Mouse (Mus musculus): ENCODE measurements around the gene Pla2g3.

DNA sequence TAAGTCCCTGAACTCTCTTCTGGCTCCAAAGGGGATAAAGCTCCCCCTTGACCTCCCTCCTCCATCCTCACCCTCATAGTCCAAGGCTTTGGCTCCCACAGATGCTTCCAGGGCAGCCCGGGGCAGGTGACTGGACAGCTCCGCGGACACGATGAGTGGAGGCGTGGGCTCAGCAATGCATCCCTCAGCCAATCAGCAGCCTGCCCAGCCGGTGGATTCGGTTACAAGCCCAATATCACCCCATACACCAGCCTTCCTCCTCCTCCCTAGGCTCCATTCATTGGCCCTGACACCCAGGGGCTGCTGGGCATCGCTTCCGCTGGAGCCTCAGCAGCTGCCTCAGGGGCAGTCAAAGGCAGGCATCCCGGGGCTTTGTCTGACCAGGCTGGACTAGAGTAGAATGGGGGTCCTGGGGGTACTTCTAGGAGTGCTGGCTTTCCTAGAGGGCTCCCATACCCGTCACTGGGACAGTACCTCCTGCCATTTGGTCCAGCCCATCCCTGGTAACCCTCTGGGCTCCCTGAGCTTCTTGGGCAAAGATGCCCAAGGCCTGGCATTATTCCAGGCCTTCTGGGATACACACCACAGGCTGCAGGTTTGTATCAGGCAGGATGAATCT, at the start of gene Pla2g3:
- TF ChIP-seq CTCF (IDR thresholded peaks at IDR 0.05; ENCODE audit: low read depth, low read length) (no peak), POLR2A (IDR thresholded peaks at IDR 0.05; ENCODE audit: borderline replicate concordance, low read depth, low read length) (no peak)

Measured in bone marrow macrophage, adult 2 months (primary cell).